Mouse (Mus musculus): ENCODE data around the gene Zfp319.
A peak's percentile ranks its signal among the peaks of the same experiment; 100 is the strongest.

Zfp319 gene

DNA sequence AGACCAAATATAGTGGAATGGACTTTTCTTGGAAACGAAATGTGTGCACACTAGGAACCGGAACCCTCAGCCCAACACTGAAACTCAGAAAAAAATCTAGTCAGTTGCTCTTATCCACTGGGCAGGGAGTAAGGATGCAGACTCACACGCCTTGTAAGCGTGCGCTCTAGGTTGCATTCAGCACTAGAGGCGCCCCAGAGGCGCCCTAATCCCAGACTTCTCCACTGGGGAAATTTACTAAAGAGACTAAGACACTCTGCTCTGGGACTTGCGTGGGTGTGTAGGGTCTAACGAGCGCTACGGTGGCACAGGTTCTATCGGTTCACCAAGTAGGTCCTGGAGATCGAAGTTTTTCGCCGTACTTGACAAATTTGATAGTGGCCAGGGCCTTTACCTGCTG lies 19.7 kb upstream of the Zfp319 start:
- DNase-seq (ENCODE audit: low read depth, low spot score), result no peak

- no peak for DNase-seq (ENCODE audit: low read depth, low spot score)
Measured at GRCm38 (mm10) chr8:95348811-95349630, 17.3 kb upstream of the Zfp319 start.

DNA sequence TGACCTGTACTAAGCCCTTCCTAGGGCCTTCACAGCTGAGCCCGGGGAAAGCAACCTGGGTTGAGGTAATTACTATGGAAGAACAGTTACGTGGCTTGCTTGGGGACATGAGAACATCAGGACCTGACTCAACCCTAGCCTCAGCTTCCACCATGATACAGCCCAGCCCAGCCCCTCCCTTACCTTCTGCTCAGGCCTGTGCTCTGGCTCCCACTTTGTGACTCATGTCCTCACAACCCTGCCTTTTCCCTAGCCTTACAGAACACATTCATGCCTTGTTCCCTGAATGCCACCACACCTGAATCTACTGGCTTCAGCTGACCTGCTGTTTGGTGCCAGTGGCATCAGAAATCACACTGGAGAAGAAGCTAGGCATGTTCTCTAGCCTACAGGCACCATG lies 16.6 kb upstream of the Zfp319 start:
- DNase-seq (ENCODE audit: low read depth, low spot score), result no peak

- no peak for DNase-seq (ENCODE audit: low read depth, low spot score)
Measured at GRCm38 (mm10) chr8:95346643-95347545, 15.1 kb upstream of the Zfp319 start.

GRCm38 (mm10) chr8:95344668-95345067 lies 12.9 kb upstream of the Zfp319 start:
- DNase-seq (ENCODE audit: low read depth, low spot score), result no peak

DNA sequence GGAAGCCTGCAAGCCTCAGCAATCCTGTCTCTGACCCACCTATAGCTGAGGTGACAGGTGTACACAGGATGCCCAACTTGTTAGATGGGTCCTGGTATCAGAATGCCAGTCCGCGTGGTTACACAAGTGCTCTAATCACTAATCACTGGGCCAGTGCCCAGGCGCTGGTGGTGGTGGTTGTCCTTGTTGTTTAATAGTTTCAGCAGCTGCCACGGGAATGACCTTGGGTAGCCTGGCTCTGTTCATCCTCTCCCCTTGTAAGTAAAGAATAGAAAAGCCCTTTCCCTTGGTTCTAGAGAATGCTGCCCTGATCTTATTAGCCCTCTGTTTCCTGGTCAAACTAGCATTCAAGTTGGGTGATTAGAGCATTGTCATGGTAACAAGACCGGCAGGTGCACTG lies 10.0 kb upstream of the Zfp319 start:
- no peak for DNase-seq (ENCODE audit: low read depth, low spot score)

GRCm38 (mm10) chr8:95336363-95336762 lies 4.6 kb upstream of the Zfp319 start:
- DNase-seq (ENCODE audit: low read depth, low spot score), result no peak

- DNase-seq (ENCODE audit: low read depth, low spot score), result no peak
Measured at GRCm38 (mm10) chr8:95335706-95336105, 4.0 kb upstream of the Zfp319 start.

- DNase-seq (ENCODE audit: low read depth, low spot score), result no peak
Measured at GRCm38 (mm10) chr8:95332437-95333199, 868 bp upstream of the Zfp319 start.

- no peak for DNase-seq (ENCODE audit: low read depth, low spot score)
Measured at GRCm38 (mm10) chr8:95331156-95331719, 512 bp downstream of the Zfp319 start.

DNA sequence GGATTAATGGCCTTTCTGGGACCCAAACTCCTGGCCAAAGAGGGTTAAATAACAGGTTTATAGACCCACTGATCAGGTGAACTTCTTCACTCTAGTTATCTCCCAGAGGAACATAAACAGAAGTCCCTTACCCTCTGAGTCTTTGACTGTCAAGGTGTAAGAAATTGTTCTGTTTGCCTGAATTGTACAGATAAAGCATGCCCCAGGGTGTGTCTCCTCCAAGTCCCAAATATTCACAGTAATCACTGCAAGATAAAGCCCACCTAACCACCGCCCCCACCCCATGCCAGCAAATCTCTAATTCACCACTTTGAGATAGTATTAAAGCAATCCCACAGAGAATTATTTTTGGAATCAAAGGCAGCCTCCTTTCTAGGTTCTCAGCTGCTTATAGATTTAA lies 1.4 kb downstream of the Zfp319 start:
- DNase-seq (ENCODE audit: low read depth, low spot score), result no peak

DNA sequence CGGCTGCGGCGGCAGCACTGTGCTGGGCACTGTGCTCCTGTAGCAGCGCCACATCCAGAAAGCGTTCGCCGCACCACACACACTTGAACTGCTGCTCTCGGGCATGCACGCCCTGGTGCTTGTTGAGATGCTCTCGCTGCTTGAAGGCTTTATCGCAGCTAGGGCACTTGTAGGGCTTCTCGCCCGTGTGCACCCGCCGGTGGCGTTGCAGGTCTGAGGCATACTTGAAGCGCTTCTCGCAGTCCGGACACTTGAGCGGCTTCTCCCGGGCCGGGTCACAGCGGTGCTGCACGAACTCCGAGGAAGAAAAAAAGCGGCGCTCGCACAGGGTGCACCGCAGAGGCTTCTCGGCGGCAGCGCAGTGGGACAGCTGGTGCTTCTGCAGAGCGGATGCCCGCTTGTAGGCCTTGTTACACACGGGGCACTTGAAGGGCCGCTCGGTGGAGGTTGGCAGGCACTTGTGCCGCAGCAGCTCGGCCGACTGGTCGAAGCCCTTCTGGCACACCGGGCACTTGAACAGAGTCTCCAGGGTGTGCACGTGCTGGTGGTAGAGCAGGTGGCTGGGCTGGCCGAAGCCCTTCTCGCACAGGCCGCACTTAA lies 3.8 kb downstream of the Zfp319 start:
- no peak for DNase-seq (ENCODE audit: low read depth, low spot score)

DNA sequence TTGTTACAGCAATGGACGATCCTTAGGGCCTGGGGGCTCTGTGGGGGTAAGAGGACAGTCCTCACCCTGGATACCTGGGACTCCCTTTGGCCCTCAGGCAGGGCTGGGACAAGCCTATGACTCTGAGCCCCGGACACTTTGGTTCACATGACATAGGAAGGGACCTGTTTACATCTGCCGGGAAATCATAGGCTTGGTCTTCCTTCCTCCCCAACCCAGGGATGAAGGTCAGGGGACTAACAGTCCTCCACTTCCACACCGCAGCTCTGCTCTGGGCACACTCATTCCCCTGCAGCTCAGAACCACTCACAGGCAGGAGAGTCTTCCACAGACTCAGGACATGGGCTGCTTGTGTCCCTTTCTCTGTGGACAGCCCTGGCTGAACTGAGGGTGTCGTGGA lies 4.9 kb downstream of the Zfp319 start:
- no peak for DNase-seq (ENCODE audit: low read depth, low spot score)

GRCm38 (mm10) chr8:95324646-95325045 lies 7.1 kb downstream of the Zfp319 start:
- no peak for DNase-seq (ENCODE audit: low read depth, low spot score)

DNA sequence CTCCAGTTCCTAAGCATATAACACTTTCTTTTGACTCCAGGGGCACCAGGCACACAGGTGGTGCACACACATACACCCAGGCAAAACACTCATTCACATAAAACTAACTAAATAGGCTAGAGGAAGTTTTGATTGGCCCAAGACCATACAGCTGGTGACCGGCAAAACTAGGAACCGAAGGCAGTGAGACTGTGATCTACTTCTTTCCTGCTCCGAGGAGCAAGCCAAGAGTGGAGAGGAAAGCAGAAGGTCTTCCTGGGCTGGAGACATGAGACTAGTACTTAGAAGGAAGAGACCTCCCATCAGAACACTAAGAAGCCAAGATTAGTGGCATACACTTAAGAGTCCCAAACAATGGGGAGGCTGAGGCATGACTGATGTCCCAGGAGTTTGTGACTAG lies 8.5 kb downstream of the Zfp319 start:
- no peak for DNase-seq (ENCODE audit: low read depth, low spot score)

DNA sequence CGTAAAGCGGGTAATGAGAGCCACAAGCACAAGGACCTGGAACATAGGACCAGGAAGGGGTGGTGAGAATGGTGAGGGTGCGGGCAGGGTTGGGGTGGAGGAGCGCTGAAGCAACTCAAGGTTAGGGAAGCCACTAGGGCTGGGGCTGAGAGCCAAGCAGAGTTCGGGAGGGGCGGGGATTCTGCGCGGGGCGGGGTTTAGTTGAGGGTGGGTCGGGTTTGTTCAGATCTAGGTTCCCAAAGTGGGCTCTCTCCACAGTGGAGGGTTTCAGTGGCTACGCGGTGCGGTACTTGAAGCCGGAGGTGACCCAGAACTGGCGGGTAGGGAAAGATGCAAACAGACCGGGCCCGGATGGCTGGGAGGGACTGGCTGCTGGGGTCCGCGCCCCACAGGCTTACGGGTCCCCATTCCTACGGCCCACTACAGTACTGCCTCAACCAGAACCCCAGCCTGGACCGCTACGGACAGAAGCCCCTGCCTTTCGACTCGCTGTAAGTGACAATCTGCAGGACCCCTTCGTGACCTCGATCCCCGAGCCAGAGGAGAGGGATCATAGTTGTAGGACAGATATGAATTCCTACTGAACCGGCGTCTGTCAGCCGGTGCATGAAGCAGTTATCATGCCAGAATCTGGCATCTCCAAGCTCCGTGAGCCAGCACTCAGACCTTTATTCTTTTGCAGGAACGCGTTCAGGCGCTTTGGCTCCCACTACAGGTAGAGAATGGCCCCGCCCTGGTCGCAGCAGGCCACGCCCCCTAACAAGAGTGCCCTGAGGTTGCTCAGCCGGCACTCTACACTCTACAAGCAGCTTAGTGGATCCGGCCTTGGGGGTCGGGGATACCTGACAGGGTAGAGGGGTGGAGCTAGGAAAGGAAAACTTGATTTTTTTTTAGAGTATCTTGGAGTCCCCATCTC lies 11.3 kb downstream of the Zfp319 start:
- DNase-seq (ENCODE audit: low read depth, low spot score), result peak; percentile 63

GRCm38 (mm10) chr8:95315350-95315749 lies 16.4 kb downstream of the Zfp319 start:
- DNase-seq (ENCODE audit: low read depth, low spot score), result no peak

DNA sequence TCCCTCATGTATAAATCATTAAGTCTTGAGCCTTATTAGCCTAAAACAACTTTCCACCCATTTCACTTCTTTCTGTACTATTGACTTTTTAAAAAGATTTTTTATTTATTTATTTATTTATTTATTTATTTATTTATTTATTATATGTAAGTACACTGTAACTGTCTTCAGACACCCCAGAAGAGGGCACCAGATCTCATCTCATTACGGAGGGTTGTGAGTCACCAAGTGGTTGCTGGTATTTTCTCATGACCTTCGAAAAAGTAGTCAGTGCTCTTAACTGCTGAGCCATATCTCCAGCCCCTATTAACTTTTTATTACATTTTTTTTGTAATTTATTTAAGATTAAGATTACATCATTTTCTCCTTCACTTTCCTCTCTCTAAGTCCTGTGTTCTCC lies 17.0 kb downstream of the Zfp319 start:
- DNase-seq (ENCODE audit: low read depth, low spot score), result no peak

- no peak for DNase-seq (ENCODE audit: low read depth, low spot score)
Measured at GRCm38 (mm10) chr8:95313857-95314256, 17.9 kb downstream of the Zfp319 start.

- DNase-seq (ENCODE audit: low read depth, low spot score), result peak; percentile 64
Measured at GRCm38 (mm10) chr8:95312836-95313235, 18.9 kb downstream of the Zfp319 start.

All from WW6 (cell line).